Mouse (Mus musculus): ENCODE data around the gene Odf3l1.
A peak's percentile ranks its signal among the peaks of the same experiment; 100 is the strongest.
"Not testable (repeated sequence)": the region's sequence is repeated elsewhere in the genome, so short reads cannot be mapped to it uniquely, and the experiment has no call there.

Odf3l1 gene

DNA sequence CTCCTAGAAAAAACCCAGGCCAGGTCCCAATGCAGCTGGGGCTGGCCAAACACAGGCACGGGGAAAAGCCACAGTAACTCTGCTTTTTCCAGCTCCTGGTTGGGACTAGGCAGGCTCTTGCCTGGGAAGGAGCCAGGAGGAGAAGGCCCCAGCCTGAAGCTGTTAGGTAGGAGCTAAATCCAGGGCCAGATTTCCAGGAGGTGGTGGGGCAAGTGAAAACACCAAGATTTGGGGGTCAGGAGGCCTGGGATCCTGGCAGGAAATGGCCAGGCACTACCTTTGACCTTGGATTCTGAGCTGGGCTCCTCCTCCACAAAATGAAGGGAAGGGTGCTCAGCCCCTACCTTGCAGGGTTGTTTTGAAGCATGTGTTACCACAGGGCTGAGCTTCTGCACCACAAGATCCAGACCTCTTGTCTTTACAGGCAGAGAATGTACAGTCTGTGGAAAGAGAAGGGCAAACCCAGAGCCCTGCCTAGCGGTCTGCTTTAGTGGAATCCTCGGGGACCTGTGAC, at the start of gene Odf3l1:
TSS of gene Odf3l1 (minus strand) at position 464 of the 514 bp plus-strand sequence.
- no peak for DNase-seq

- no peak for DNase-seq
These were observed 49.5 kb upstream of the Odf3l1 start for GRCm38 (mm10) chr9:56913991-56914390.

GRCm38 (mm10) chr9:56911017-56911416, 46.5 kb upstream of the Odf3l1 start:
- DNase-seq: no peak

GRCm38 (mm10) chr9:56909991-56910390, 45.5 kb upstream of the Odf3l1 start:
- DNase-seq: not testable (repeated sequence)

GRCm38 (mm10) chr9:56907549-56907948, 43.1 kb upstream of the Odf3l1 start:
- DNase-seq: no peak

DNA sequence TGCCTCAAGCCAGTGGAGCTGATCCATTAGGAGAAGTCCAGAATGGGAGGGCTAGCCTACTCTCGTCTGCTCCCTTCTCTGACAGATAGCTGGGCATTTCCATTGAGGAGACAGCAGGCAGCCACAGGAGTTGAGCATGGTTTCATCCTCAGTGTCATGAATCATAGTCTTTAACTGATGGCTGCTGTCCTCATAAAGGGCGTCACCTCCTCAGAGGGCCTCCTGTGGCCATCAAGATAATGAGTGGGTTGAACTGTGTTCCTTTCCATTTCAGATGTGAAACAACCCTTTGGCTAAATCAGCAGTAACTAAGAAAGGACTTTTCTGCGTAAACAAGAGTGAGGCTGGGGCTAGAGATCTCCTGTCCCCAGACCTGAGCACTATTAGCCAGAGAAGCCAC, 39.2 kb upstream of the Odf3l1 start:
- no peak for DNase-seq

- DNase-seq: peak in 1 of 2 experiments; percentile 60
These were observed 36.7 kb upstream of the Odf3l1 start for GRCm38 (mm10) chr9:56901187-56901586.

GRCm38 (mm10) chr9:56900571-56900970, 36.1 kb upstream of the Odf3l1 start:
- DNase-seq: no peak

GRCm38 (mm10) chr9:56900060-56900459, 35.6 kb upstream of the Odf3l1 start:
- DNase-seq: no peak

- no peak for DNase-seq
These were observed 34.9 kb upstream of the Odf3l1 start for GRCm38 (mm10) chr9:56899409-56899808.

DNA sequence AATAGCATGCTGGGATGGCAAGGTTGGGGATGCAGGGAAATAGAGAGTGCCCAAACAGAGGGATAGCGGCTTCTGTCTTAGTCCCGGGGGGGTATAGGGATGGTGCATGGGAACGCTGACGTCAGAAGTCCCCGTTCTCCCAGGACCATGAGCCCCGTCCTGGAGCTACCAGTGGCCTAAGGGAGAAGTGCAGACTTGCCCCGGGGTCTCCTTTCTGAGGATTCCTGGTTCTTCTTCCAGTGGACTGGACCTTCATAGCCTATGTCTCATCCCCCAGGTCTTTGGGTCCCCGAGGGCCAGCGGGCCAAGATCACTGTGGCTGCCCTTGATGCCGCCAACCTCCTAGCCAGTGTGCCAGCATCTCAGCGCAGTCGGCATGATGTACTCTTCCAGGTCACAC, 32.3 kb upstream of the Odf3l1 start:
- no peak for DNase-seq

- DNase-seq: peak; percentile 64 to 75
These were observed 29.5 kb upstream of the Odf3l1 start for GRCm38 (mm10) chr9:56894006-56894405.

GRCm38 (mm10) chr9:56893313-56893712, 28.8 kb upstream of the Odf3l1 start:
- DNase-seq: no peak

- no peak for DNase-seq
These were observed 27.6 kb upstream of the Odf3l1 start for GRCm38 (mm10) chr9:56892111-56892510.

GRCm38 (mm10) chr9:56891517-56892011, 27.1 kb upstream of the Odf3l1 start:
- peak; percentile 56 to 79 for DNase-seq

- DNase-seq: no peak
These were observed 26.2 kb upstream of the Odf3l1 start for GRCm38 (mm10) chr9:56890522-56891250.

DNA sequence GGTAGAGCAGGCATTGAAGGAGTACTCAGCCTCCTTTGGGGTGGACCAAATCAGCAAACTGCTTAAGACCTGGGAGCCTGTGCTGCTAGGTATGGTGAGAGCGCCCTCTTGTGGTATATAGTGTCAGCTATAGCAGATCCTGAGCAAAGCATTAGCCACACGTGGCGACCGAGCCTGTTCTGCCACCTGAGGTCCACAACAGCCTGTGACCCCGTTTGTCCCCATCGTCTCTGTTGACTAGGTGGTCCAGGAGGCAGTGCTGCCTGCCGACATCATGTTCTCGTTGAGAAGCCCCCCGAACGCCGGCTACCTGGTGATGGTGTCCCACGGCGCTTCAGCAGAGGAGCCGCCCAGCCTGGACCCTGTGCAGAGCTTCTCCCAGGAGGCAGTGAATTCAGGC, 25.3 kb upstream of the Odf3l1 start:
- peak; percentile 54 to 77 for DNase-seq

- DNase-seq: no peak
These were observed 23.1 kb upstream of the Odf3l1 start for GRCm38 (mm10) chr9:56887581-56887980.

GRCm38 (mm10) chr9:56886601-56887000, 22.1 kb upstream of the Odf3l1 start:
- DNase-seq: no peak

- peak; percentile 54 to 61 for DNase-seq
These were observed 21.6 kb upstream of the Odf3l1 start for GRCm38 (mm10) chr9:56886113-56886512.

GRCm38 (mm10) chr9:56884328-56884727, 19.8 kb upstream of the Odf3l1 start:
- DNase-seq: no peak

GRCm38 (mm10) chr9:56883470-56883869, 19.0 kb upstream of the Odf3l1 start:
- no peak for DNase-seq

- no peak for DNase-seq
These were observed 18.3 kb upstream of the Odf3l1 start for GRCm38 (mm10) chr9:56882818-56883217.

DNA sequence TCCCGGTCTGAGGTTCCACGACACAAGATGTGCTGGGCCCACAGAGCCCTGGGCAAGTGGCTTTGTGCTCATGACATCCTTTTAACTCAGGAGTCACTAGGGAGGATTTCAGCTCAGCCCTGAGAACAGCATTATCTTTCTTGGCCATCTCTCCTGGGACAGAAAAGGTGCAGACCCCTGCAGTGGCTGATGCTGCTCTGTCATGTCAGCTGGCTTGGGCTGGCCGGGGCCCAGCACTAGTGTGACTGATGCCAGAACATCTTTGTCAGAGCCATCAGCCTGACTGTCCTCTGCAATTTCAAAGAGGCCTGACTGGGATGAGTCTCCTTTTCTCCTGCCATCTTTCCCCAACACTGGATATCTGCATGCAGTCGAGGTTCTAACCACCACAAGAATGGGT, 17.8 kb upstream of the Odf3l1 start:
- DNase-seq: no peak

Measured in lung, postnatal 4 days (tissue).